Mouse (Mus musculus): ENCODE measurements around the gene 1700001C19Rik. TPM values are rescaled to one million over a fixed set of nuclear protein-coding genes. Genes with fewer than 3 reads are reported as not detected.

Gene 1700001C19Rik
- polyA plus RNA-seq, 1 experiment: 1.3 TPM

DNA sequence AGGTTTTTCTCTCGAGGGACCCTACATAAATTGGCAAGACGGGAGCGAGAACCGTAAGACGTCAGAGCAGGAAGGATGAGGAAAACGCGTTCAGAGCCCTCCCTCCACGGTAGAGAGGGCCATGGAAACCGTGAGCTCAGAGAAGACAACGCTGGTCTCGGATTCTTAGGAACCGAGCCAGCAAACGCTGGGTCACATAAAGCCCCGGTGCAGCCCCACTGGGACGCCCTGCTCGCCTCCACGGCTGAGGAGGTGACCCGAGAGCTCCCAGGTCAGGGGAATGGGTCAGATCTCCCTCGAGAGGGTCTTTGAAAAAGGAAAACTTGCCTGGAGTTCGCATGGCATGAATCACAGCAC lies 68.1 kb downstream of the 1700001C19Rik start:
- Histone ChIP-seq H3K9ac (ENCODE audit: low read depth, poor library complexity, severe bottlenecking) (peak overlapping the region; percentile 93), H3K4me3 (ENCODE audit: low read depth, low read length) (peak overlapping the region; percentile 100), H3K9me3 (replicated peaks; ENCODE audit: control insufficient read depth, insufficient read depth, low read length, poor library complexity, severe bottlenecking) (no peaks in the 10 kb centered on the region), H3K27me3 (ENCODE audit: control insufficient read depth, insufficient read depth, low read length, poor library complexity, severe bottlenecking) (no peaks in the 10 kb centered on the region), H3K27ac (ENCODE audit: insufficient read depth, low read length) (no peak overlapping the region), H3K4me1 (ENCODE audit: control insufficient read depth, insufficient read depth, low read length) (no peaks in the 10 kb centered on the region), H3K36me3 (ENCODE audit: control insufficient read depth, insufficient read depth, low read length, poor library complexity, severe bottlenecking) (peaks cover 15% of the 10 kb centered on the region)
- TF ChIP-seq EP300 (IDR thresholded peaks at IDR 0.05; ENCODE audit: insufficient read depth, low read depth, low read length): no peak
- no peak for TF ChIP-seq CTCF (IDR thresholded peaks at IDR 0.05; ENCODE audit: low read depth, low read length)
- no peak for TF ChIP-seq POLR2A (IDR thresholded peaks at IDR 0.05; ENCODE audit: insufficient read depth, low read length)

DNA sequence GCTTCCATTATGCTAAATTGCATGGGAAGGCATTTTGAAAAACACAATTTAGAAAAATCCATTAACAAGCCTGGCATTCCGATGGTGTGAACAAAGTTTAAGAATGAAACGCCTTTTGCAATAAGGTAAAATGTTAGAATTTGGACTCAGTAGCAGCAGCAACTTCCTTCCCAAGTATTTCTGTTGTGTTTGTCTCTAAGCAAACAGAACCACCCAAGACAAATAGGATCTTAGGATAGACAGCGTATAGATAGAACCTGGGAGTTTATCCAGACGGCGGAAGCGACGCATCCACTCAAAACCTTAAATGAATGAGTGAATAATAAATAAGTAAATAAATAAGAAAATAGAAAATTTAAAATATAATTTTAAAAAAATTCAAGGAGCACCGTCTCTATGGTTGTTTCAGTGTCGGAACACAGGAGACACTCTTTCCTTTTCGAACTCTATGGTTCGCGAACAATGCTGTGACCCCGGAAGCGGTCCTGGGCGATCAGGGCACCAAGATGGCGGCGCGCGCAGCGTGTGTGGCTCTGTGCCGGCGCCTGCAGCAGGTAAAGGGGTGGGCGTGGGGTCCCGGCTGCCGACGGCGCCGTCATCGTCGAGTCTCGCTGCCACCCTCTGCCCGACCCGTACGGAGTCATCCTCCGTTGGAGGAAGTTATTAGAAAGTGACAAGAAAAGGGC lies 68.6 kb downstream of the 1700001C19Rik start, which contains the start of gene Mrps10:
Gene Mrps10 (plus strand): TSS at position 487 of the 686 bp plus-strand sequence.
- Histone ChIP-seq H3K27me3 (ENCODE audit: control insufficient read depth, insufficient read depth, low read length, poor library complexity, severe bottlenecking) (no peaks in the 10 kb centered on the region), H3K36me3 (ENCODE audit: control insufficient read depth, insufficient read depth, low read length, poor library complexity, severe bottlenecking) (peaks cover 12% of the 10 kb centered on the region), H3K9ac (ENCODE audit: low read depth, poor library complexity, severe bottlenecking) (peak within 1 kb of the TSS; percentile 93), H3K4me1 (ENCODE audit: control insufficient read depth, insufficient read depth, low read length) (no peaks in the 10 kb centered on the region), H3K4me3 (ENCODE audit: low read depth, low read length) (peak within 1 kb of the TSS; percentile 100), H3K27ac (ENCODE audit: insufficient read depth, low read length) (no peak within 1 kb of the TSS), H3K9me3 (replicated peaks; ENCODE audit: control insufficient read depth, insufficient read depth, low read length, poor library complexity, severe bottlenecking) (no peaks in the 10 kb centered on the region)
- no peak for TF ChIP-seq CTCF (IDR thresholded peaks at IDR 0.05; ENCODE audit: low read depth, low read length)
- TF ChIP-seq POLR2A (IDR thresholded peaks at IDR 0.05; ENCODE audit: insufficient read depth, low read length): peak; percentile 41
- TF ChIP-seq EP300 (IDR thresholded peaks at IDR 0.05; ENCODE audit: insufficient read depth, low read depth, low read length): peak; percentile 61; the same call in 1 of the 2 replicates

Other genes with a start within 250 kb of the 1700001C19Rik start
- 71.3 and 83.6 TPM in 2 replicates for gene Mrps10, start 68.5 kb downstream of the 1700001C19Rik start, polyA plus RNA-seq (2011; ENCODE audit: insufficient read depth, insufficient read length, low read depth, missing spikeins)
- 0.91 and 1.1 TPM in 2 replicates for gene Guca1b, start 52.0 kb downstream of the 1700001C19Rik start, polyA plus RNA-seq (2011; ENCODE audit: insufficient read depth, insufficient read length, low read depth, missing spikeins)
- 4.1 and 4.7 TPM in 2 replicates for gene Guca1a, start 36.8 kb downstream of the 1700001C19Rik start, polyA plus RNA-seq (2011; ENCODE audit: insufficient read depth, insufficient read length, low read depth, missing spikeins)
- 37.6 and 39.2 TPM in 2 replicates for gene AI661453, start 761 bp downstream of the 1700001C19Rik start, polyA plus RNA-seq (2011; ENCODE audit: insufficient read depth, insufficient read length, low read depth, missing spikeins)
- 45.5 and 46.6 TPM in 2 replicates for gene Taf8, start 64.9 kb upstream of the 1700001C19Rik start, polyA plus RNA-seq (2011; ENCODE audit: insufficient read depth, insufficient read length, low read depth, missing spikeins)
- gene Ccnd3, start 67.7 kb upstream of the 1700001C19Rik start, polyA plus RNA-seq (2011; ENCODE audit: insufficient read depth, insufficient read length, low read depth, missing spikeins): 181 and 185 TPM in 2 replicates
- gene Bysl, start 174.1 kb upstream of the 1700001C19Rik start, polyA plus RNA-seq (2011; ENCODE audit: insufficient read depth, insufficient read length, low read depth, missing spikeins): 24.9 and 25.7 TPM in 2 replicates
- gene Med20, start 174.2 kb upstream of the 1700001C19Rik start, polyA plus RNA-seq (2011; ENCODE audit: insufficient read depth, insufficient read length, low read depth, missing spikeins): 26.4 and 36.9 TPM in 2 replicates
- gene Gm20517, start 174.2 kb upstream of the 1700001C19Rik start, polyA plus RNA-seq (2011; ENCODE audit: insufficient read depth, insufficient read length, low read depth, missing spikeins): 4.5 and 11.9 TPM in 2 replicates
- gene Usp49, start 193.3 kb upstream of the 1700001C19Rik start, polyA plus RNA-seq (2011; ENCODE audit: insufficient read depth, insufficient read length, low read depth, missing spikeins): 15.8 and 16.8 TPM in 2 replicates